Mouse (Mus musculus): ENCODE measurements around the gene Erg. TPM values are rescaled to one million over a fixed set of nuclear protein-coding genes. Genes with fewer than 3 reads are reported as not detected.
A peak's percentile ranks its signal among the peaks of the same experiment; 100 is the strongest.

The Erg gene
- 10 to 100 TPM; 31.8 to 32.1 TPM for total RNA-seq (2021)

DNA sequence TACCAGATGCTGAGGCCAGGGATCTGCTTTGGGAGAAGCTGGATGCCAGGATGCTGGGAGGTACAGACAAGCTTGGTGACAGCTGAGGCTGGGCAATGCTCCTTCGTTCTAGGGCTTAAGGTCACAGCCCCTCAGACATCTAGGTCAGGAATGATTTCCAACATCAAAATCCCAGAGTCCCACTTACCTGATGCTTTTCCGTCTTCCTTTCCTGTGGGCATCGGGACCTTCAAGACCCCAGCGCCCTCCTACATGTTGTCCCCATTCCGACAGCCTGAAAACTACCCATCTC is at the start of gene Erg:
TSS of gene Erg (minus strand) at position 283 of the 292 bp plus-strand sequence.
- DNase-seq, result no peak
- intact Hi-C loops (cut with DNase I), result no loop called here

DNA sequence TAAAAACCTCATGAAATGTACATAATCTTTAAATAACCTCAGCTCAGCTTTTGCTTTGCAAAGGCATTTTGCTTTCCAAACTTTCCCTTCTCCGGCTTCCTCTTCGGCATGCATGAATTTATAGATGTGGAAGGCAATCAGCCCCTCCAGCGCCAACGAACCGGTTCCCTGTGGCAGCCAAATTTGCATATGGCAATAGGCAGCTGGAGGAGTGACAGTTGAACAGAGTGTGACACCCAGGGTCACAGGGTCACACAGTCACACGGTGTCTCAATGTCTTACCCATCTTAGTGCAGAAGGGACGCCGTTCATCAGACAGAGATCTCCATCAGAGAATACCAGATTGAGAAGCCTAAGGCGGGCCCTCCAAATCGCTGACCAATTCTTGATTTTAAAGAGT is 45.4 kb upstream of the Erg start:
- DNase-seq, result no peak
- intact Hi-C loops (cut with DNase I), result no loop called here

DNA sequence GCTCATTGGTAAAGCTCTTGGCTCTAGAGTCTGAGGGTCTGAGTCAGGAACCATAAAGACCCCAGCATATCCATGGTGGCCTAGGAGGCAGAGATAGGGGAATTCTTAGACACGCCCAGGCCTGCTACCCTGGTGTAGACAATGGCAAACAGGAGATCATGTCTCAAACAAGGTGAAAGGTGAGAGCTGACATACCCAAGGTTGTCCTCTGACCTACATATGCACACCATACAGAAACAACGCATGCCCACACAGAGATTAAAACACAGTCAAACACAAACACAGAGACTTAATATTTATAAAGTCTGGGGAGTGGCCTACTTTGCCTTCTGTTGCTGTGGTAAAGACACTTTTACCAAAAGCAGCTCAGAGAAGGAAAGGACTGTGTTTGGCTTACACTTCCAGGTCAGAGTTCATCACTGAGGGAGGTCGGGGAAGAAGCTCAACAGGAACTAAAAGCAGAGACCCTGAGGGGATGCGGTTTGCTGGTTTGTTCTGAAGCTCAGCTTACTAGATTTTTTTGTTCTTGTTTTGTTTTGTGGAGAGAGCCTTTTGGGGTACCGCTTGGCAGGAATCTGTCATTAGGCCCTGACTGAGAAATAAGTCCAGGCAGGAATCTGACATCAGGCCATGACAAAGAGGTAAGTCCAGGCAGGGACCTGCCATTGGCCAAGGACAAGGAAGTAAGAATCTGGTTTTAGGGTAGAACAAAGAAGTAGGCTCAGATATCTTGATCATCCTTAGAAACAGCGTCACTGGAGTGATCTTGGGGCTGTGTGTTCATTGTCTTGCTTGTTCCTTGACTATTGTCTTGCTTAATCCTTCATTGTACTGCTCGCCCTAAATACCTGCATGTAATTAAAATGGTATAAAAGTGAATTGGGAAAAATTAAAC is 37.7 kb upstream of the Erg start:
- no peak for DNase-seq
- intact Hi-C loops (cut with DNase I), result no loop called here

DNA sequence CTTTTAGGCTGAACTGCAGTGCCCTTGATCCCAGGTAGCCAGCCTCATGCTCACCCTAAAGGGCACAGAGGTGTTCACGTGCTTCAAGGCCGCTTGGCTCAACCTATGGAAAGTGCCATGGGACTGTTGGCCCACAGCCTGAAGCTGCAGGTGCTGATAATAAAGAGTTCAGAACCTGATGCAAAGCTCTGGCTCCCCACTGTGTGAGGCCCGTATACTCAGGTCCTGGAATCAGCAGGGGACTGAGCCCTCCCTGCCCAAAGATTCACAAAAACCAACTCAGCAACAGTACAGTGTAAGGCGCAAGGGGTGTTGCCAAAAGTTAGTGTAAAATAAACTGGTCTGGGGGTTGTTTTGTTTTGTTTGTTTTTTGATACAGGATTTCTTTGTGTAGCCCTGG is 36.7 kb upstream of the Erg start:
- intact Hi-C loops (cut with DNase I), result no loop called here
- no peak for DNase-seq

DNA sequence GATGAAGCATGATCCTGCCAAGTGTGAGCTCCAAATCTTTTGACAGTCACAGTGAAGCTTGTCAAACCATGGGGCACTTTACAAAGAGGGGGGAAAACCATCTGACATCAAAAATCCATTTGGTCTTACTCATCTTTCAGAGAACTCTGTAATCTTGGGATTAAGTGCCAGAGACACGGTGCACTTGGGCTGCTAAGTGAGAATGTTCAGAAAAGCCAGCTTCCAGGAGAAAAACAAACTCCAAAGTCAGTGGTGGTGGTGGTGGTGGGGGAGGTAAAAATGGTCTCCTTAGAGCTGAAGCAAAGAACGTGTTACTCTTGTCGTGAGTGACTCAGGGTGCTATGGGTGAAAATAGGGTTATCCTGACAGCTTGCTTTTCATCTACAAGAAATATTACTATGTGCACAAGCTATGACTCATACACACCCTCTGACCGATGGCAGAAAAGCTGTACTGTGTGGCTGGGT is 33.5 kb upstream of the Erg start:
- intact Hi-C loops (cut with DNase I), result no loop called here
- DNase-seq, result no peak

DNA sequence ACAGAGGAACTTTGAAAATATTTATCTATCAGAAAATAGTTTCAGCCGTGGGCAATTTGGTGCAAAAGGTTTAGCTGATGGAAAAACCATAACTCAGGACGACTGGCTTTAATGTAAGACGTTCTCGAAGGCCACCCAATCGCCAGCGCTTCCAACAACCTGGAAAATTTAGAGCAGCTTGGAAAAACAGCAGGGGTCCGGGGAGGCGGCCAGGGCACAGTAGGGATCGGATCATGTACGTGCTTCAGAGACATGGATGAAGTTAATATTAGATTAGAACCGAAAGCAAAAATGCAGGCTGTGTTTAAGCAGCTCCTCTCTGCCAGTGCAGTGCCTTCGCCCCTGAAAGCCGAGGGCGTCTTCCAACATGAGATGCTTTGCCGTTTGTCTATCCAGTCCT is 31.8 kb upstream of the Erg start:
- DNase-seq, result no peak
- intact Hi-C loops (cut with DNase I), result no loop called here

DNA sequence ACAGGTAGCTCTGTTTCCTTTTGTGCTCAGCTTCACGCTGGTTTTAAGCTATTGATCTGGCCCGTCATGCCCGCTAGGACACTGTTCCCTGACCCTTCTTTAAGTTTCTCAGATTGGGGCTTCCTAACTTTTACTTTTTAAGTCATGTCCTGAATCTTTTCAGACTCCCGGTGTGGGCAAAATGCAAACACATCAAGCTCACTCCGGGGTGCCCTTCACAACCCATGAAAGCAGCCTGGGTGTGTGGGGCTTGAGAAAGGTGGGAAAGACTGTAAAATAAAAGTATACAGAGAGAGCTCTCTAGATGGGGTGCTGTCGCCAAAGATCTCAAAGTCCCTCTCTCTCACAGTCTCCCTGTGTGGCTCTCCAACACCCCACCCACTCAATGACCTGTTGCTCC is 31.3 kb upstream of the Erg start:
- no peak for DNase-seq
- intact Hi-C loops (cut with DNase I), result no loop called here

DNA sequence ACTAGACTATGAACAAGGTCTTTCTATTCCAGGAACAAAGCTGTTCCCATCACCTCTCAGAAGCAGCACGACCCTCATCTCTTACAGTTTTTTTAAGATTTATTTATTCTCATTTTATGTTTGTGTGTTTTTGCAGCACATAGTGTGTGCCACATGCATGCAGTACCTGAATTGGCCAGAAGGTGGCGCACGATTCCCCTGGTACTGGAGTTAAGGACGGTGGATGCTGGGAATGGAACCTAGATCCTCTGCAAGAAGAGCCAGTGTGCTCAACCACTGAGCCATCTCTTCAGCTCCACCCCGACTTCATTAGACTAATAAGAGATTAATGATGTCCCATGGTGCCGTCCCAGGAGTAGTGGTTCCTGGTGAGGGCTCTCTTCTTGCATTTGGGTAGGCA is 29.2 kb upstream of the Erg start:
- DNase-seq, result peak; percentile 13 to 64
- intact Hi-C loops (cut with DNase I), result no loop called here

DNA sequence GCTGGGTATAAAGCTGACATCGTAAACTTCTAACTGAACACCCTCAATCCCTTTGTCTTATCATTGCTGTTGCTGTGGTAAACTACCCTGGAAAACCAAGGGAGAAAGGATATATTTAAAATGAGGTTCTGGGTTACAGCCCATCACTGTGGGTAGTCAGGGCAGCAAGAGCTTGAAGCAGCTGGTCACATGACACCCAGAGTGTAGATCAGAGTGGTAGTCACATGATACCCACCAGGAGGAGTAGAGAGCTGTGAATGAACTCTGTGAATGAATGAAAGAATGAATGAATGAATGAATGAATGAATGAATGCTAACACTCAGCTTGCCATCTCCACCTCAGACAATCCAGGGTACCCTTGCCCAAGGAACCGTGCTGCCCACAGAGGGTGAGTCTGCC is 28.1 kb upstream of the Erg start:
- intact Hi-C loops (cut with DNase I), result no loop called here
- no peak for DNase-seq

DNA sequence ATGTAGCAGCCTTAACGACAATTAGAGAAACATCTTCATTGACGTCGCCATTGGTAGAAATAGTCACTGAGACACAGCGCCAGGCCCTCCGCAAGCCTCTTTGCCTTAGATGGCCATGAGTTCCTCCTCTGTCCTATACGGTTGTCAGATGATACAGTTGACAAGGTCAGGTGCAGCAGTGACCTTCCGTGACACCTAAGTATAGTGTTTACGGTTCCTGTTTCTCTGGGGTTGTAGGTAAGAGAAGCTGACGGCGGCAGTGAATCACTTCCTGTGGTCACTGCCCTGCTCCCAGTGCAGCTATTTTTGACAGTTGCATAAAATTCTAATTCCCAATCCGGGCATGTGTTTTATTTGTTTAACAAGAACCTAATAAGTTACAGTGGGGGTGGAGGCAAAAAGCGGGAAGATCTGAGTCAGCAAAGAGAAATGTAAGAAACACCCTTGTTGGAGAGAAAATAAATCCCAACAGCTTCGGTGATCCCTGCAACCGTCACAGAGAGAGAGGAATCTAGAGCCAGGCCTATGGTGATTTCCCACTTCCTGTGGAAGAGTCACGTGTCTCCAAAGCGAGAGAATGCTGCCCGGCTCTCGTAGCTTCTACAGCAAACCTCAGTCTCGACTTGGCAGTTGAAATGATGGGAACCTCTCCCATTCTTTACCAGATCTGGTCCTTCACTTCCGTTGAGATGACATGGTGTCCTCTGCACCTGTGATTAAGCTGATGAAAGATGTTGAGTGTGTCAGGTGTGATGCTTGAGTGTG is 25.8 kb upstream of the Erg start:
- intact Hi-C loops (cut with DNase I), result no loop called here
- no peak for DNase-seq

DNA sequence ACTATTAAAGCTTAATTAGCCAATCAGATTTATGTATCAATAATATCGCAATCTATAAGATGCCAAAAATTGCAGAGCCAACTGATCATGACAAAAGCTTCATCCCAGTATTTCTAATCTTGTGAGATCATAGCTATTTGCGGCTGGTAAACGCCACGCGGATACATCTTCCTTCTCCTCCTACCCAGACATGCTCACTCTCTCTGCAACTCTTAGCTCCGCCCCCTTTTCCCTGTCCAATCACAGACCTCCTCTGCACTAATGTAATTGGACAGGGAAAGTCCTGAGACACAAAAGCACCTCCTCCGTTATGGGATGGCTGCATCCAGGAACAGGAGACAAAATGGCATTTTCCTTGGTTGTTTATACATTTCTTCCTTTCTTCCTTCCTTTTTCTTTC is 22.2 kb upstream of the Erg start:
- no peak for DNase-seq
- intact Hi-C loops (cut with DNase I), result loop anchor here (5.0 kb wide), 1 partner anchor 354 kb away; no protein-coding TSS in a partner anchor

DNA sequence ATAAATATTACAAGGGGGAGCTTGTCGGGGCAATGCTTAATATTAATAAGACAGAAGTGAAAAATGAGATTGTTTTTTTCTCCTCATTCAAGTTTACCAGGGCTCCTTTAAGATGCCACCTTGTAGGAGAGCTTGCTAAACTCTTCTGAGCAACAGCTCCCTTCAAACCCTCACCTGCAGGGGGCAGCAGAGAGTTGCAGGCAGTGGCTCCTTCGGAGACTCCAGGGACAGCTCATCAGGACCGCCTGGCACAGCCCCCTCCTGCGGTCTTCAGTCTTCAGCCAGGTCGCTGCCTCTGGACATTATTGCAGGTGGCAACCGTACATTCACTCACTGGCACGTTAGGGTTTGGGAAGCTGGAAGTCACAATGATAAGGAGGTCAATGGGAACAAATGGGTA is 18.9 kb upstream of the Erg start:
- DNase-seq, result peak; percentile 72 to 86
- intact Hi-C loops (cut with DNase I), result loop anchor here (5.0 kb wide), 1 partner anchor 357 kb away; no protein-coding TSS in a partner anchor

DNA sequence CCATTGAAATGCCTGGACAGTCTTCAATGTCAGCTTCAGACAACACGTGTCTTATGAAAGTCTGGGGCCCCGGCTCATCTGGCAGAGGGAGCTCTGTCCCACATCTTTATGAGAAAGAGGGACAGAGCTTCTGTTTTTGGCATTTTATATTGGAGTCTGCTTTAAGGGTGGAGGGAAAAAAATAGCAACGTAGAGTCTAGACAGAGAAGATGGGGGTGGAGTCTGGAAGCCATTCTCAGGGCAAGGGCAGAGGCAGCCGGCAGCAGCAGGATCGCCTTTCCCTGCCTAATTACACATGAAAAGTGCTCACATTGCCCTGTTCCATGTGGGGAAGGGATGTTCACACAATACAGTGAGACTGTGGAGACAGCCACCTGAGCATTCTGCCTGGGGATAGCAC is 16.1 kb upstream of the Erg start:
- DNase-seq, result no peak
- intact Hi-C loops (cut with DNase I), result no loop called here

DNA sequence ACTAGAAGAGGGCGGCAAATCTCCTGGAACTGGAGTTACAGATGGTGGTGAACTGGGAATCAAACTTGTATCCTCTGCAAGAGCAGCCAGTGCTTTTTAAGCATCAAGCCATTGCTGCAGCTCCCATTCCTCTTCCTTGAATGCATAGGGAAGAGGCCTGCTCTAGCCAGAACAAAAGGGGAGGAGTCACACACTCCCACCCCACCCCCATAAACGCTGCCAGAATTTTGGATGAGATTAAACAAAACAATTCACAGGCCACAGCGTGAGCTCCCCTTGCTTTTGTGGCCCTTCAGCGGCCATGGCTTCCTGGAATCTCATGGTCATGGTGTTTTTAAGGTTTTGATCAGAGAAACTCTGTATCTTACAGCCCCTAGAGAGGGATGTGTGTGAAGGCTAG is 15.4 kb upstream of the Erg start:
- no peak for DNase-seq
- intact Hi-C loops (cut with DNase I), result no loop called here

DNA sequence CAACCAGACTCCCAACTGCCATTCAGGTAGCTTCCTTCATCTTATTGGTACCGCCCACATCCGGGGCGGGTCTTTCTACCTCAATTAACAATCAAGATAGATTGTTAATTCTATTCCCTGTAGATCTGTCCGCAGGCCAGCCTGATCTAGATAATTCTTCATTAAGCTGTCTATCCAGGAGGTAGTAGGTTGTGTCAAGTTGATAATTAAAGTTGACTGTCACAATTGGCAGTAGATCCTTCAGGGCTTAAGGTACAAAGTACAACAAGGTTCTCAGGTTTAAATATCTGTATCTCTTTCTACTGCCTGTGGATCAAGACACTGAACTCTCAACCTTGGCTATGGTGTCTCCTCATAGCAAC is 14.8 kb upstream of the Erg start:
- intact Hi-C loops (cut with DNase I), result no loop called here

DNA sequence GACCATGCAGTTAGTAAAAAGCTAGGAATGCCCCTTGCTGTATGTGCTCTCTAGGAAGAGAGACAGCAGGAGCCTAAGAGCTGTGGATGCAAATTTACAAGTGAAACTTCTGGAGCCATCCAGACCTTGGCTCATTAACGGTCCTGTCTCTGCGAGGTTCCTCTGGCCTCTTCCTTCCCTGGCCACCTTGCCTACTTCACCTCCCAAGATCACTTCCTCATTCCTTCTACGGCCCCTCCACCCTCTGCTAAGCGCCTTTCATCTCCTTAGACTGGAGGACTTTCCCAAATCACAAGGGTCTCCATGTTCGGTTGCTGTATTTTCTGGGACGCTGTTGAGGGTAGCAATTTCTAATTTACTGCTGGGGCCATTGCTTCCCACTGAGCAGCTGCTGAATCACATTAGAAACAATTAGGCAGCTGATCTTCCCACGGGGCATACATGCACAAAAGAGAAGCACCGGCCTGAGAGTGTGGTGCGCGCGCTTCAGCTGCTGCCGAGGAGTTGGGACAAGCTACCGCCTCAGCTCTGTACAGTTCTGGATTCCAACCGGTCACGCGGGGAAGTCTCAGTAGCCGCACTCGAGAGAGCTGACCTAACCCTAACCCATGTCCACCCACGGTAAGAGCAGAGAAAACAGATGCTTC is 14.3 kb upstream of the Erg start:
- no peak for DNase-seq
- intact Hi-C loops (cut with DNase I), result no loop called here

More for the DNA sequence above, 14.8 kb upstream of the Erg start:
- no peak for DNase-seq

DNA sequence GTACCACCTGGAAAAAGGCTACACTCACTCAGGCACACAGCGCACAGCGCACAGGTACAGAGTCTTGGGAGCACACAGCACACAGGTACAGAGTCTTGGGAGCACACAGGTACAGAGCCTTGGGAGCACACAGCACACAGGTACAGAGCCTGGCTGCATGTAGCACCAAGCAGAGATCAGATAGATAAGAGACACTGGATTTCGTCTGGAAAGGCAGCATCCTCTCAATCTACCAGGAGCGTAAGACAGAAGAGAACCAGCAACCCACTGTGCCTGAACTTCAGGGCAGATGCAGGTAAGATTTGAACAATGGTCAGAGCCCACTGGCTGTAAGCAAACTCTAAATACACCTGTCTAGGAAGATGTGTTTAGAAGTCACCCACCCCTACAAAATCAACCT is 12.5 kb upstream of the Erg start:
- intact Hi-C loops (cut with DNase I), result no loop called here
- DNase-seq, result no peak

DNA sequence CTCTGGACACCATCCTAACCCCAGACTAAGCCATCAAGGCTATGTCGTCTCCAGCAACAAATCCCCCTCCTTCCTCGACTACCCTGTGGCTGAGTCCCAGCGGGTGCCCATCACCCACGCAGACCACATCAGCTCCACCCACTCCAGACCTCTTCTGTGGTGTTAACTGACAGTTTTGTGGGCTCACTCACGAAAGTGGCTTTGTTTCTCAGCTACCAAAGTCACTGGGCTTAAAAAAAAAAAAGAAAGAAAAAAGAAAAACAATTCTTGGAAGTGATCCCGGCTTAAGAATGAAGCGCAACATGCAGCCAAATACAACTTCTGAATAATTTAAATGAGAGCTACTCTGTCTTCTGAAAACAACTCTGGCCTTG is 11.2 kb upstream of the Erg start:
- DNase-seq, result no peak
- intact Hi-C loops (cut with DNase I), result no loop called here

DNA sequence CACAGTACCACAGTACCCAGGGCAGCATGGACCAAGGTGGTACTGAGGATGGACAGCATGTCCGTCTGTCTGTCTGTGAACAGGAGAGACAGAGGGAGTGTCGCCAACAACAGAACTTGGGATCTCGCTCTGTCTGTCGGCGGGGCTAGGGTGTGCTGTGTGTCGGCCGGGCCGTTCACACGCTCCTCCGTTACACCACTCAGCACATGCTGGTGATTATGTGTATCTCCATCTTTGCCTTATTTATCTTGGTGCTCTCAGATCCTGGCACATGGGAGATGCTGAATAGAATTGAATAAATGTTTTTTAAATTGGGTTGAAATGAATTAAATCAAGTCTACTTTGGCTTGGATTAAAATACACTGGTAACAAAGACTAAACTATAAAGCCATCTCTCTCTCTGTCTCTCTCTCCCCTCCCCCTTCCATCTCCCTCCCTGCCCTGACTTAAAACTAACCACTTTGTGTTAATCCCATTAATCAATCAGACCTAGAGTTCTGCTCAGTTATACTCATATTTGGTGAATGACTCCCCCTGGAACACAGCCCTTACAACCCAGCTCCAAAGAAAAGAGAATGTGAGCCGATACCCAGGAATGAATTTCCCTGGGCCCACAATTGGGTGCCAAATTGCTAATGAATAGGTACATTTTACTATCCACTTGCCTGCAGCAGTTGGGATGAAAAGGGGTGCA is 10.6 kb upstream of the Erg start:
- no peak for DNase-seq
- intact Hi-C loops (cut with DNase I), result no loop called here

DNA sequence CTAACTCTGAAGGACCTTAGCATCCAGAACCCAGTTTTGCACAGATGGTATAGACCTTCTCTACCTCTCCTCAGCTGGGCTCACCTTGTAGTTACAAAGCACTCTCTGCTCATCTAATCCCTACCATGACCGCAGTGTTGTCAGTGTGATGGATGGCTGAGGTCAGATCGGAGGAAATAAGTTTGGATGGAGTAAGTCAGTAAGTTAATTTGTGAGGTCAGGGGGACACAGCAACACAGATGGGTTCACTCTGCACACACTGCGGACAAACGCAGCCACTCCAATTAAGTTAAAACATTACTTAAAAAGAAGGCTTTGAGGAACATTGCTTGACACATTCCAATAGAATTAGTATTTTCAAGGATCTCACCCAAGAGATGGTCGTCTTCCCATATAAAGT is 2.5 kb upstream of the Erg start:
- intact Hi-C loops (cut with DNase I), result no loop called here
- DNase-seq, result no peak

DNA sequence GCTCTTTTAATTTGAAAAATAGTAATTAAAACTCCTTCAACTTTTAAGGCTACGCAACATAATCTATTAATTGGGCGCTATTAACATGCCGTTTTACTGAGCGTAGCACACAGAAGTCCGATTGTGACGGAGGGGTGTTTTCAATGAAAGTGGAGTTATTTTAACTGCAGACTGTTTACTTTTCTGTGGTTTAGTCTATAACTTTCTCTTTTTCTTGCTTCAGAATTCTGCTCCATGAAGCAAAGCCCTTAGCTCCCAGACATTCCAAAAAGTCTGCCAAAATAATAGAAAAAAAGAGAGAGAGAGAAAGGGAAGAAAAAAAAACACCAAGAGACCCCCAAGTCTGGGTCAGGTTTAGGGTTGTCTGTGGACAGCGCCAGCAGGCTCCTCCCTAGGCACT is 333 bp upstream of the Erg start:
- no peak for DNase-seq
- intact Hi-C loops (cut with DNase I), result no loop called here

All from heart, postnatal 36 days (tissue).